Mouse (Mus musculus) ES-E14 (cell line): ENCODE data around the gene Sh2b2. TPM values are rescaled to one million over a fixed set of nuclear protein-coding genes. Genes with fewer than 3 reads are reported as not detected.

Experiments used
- DNase-seq: peaks from one replicate; pipeline ENCODE4 v3.0.0-alpha.2; 2013; ENCODE audit warnings: low read depth, low spot score
- H3K27ac ChIP-seq: 2 replicates; pipeline ENCODE4 v1.5.1; 2012; ENCODE audit warnings: low read depth, mild to moderate bottlenecking, low read length, moderate library complexity, mixed read lengths; ENCODE audit not compliant: poor library complexity, insufficient read depth, severe bottlenecking
- H3K36me3 ChIP-seq: 2 replicates; pipeline ENCODE4 v1.6.1; 2012; ENCODE audit warnings: mild to moderate bottlenecking, low read length, moderate library complexity, mixed read lengths; ENCODE audit not compliant: control insufficient read depth, poor library complexity, insufficient read depth, severe bottlenecking
- H3K4me1 ChIP-seq, 2 experiments: fragments of 150-350 bp in 1 of 2; sonication (generic) in 1 of 2; 2 replicates each; pipeline ENCODE4 v1.6.1; 2012; ENCODE audit warnings: low read length in 2 of 2, mild to moderate bottlenecking in 1 of 2, mixed read lengths in 1 of 2; ENCODE audit not compliant: control insufficient read depth in 2 of 2, insufficient read depth in 2 of 2, poor library complexity in 1 of 2
- H3K4me3 ChIP-seq, 2 experiments: fragments of 150-350 bp in 1 of 2; sonication (generic) in 1 of 2; 2 replicates each; pipeline ENCODE4 v1.5.1; 2012; ENCODE audit warnings: low read length in 2 of 2, low read depth in 1 of 2, mild to moderate bottlenecking in 1 of 2, mixed read lengths in 1 of 2; ENCODE audit not compliant: insufficient read depth in 1 of 2, poor library complexity in 1 of 2, severe bottlenecking in 1 of 2
- H3K9ac ChIP-seq: 2 replicates; pipeline ENCODE4 v1.6.1; 2012; ENCODE audit warnings: low read depth, mild to moderate bottlenecking, low read length, mixed read lengths; ENCODE audit not compliant: poor library complexity, insufficient read depth, severe bottlenecking
- H3K9me3 ChIP-seq: fragments of 150-350 bp; sonication (generic); 2 replicates; pipeline ENCODE4 v1.6.1; 2012; ENCODE audit warnings: low read depth, mild to moderate bottlenecking, low read length; ENCODE audit not compliant: control insufficient read depth, insufficient read depth
- CHD2 ChIP-seq: IDR thresholded peaks from 2 replicates; pipeline ENCODE4 v1.6.1; 2014; ENCODE audit warnings: mild to moderate bottlenecking, low read depth, low read length, inconsistent platforms
- HCFC1 ChIP-seq: IDR thresholded peaks from 2 replicates; pipeline ENCODE4 v1.6.1; 2012; ENCODE audit warnings: low read length, inconsistent platforms, borderline replicate concordance; ENCODE audit not compliant: insufficient read depth
- MAFK ChIP-seq: IDR thresholded peaks from 2 replicates; pipeline ENCODE4 v1.6.1; 2014; ENCODE audit warnings: mild to moderate bottlenecking, low read depth, low read length, inconsistent platforms; ENCODE audit not compliant: insufficient read depth
- ZC3H11A ChIP-seq: IDR thresholded peaks from 2 replicates; pipeline ENCODE4 v1.6.1; 2012; ENCODE audit warnings: low read depth, mild to moderate bottlenecking, inconsistent platforms, low read length, borderline replicate concordance
- ZNF384 ChIP-seq: IDR thresholded peaks from 2 replicates; pipeline ENCODE4 v1.6.1; 2012; ENCODE audit warnings: low read depth, low read length, inconsistent platforms
- in situ Hi-C, 2 experiments: fragments of 600-800 bp; cut with MboI; formaldehyde crosslinking; loops; one replicate each; pipeline ENCODE4 v1.15.1; 2025; ENCODE audit warnings: low sequenced_read_pairs in 2 of 2, inconsistent platforms in 1 of 2; ENCODE audit not compliant: unreplicated experiment in 2 of 2
- total RNA-seq: library from RNA; depleted of rRNA; stranded (reverse); fragments of 300-350 nt; gene quantifications from 2 replicates; pipeline ENCODE4 v1.2.3, GENCODE M21; 2012

Sh2b2 gene
- total RNA-seq, 1 experiment, result 3.3 TPM

DNA sequence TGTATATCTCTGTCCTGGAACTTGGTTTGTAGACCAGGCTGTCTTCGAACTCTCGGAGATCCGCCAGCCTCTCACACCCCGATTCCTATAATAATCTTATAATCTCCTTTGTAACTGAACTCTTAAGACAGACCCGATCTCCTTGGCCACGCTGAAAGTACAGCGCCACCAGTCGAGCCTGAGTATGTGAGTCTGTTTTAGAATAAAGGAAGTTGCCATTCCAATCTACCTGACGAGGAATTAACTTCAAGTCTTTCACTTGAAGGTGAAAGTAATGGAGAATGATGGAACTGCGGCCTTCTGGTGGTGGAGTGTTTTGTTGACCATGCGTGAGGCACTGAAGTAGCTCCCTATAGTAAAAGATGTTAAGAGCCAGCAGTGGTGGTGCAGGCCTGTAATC is 46.8 kb downstream of the Sh2b2 start:
- peaks cover 5% of the 10 kb centered on the region for H3K36me3 ChIP-seq
- H3K4me1 ChIP-seq, result peaks cover 0 to 2% of the 10 kb centered on the region in 2 experiments; a peak in 2 of 4 replicates
- H3K9me3 ChIP-seq, result no peaks in the 10 kb centered on the region
- DNase-seq, result no peak
- H3K27ac ChIP-seq, result no peak overlapping the region; the same call in 1 of the 2 replicates
- H3K4me3 ChIP-seq, result peak overlapping the region; percentile 77 to 96; a peak in 3 of 4 replicates
- TF ChIP-seq HCFC1 (no peak), MAFK (no peak), CHD2 (no peak), ZC3H11A (no peak), ZNF384 (no peak; the same call in 1 of the 2 replicates)
- H3K9ac ChIP-seq, result peak overlapping the region; percentile 7; the same call in 1 of the 2 replicates
- in situ Hi-C loops, result loop anchor here in 1 of 2 experiments (5.0 kb wide), 1 partner anchor 53 kb away; no protein-coding TSS in a partner anchor

- TF ChIP-seq ZC3H11A (no peak), ZNF384 (no peak; the same call in 1 of the 2 replicates), CHD2 (no peak), MAFK (no peak), HCFC1 (peak; percentile 79; the same call in 1 of the 2 replicates)
Measured at GRCm38 (mm10) chr5:136198474-136199391, 47.6 kb downstream of the Sh2b2 start, which contains the start of gene Prkrip1. Gene Prkrip1 (minus strand): TSS chr5:136198963.

GRCm38 (mm10) chr5:136191870-136192269 is 54.5 kb downstream of the Sh2b2 start:
- in situ Hi-C loops, result no loop called here
- peaks cover 35% of the 10 kb centered on the region for H3K36me3 ChIP-seq
- TF ChIP-seq HCFC1 (no peak), CHD2 (no peak), MAFK (no peak)
- DNase-seq, result no peak
- no peak overlapping the region for H3K4me3 ChIP-seq
- no peaks in the 10 kb centered on the region for H3K4me1 ChIP-seq
- no peaks in the 10 kb centered on the region for H3K9me3 ChIP-seq
- no peak overlapping the region for H3K9ac ChIP-seq
- no peak overlapping the region for H3K27ac ChIP-seq

More at GRCm38 (mm10) chr5:136198474-136199391, 47.6 kb downstream of the Sh2b2 start, which contains the start of gene Prkrip1:
- Histone ChIP-seq H3K27ac (peak within 1 kb of the TSS; percentile 66; the same call in 1 of the 2 replicates), H3K4me3 (peak within 1 kb of the TSS; percentile 77 to 96), H3K9ac (peak within 1 kb of the TSS; percentile 95), H3K36me3 (peaks cover 12% of the 10 kb centered on the region), H3K4me1 (peaks cover 0 to 2% of the 10 kb centered on the region in 2 experiments; a peak in 2 of 4 replicates), H3K9me3 (no peaks in the 10 kb centered on the region)
- peak; percentile 91 for DNase-seq
- in situ Hi-C loops, result loop anchor here in 1 of 2 experiments (5.0 kb wide), 1 partner anchor 54 kb away; no protein-coding TSS in a partner anchor

GRCm38 (mm10) chr5:136186723-136187122 is 59.6 kb downstream of the Sh2b2 start:
- no peaks in the 10 kb centered on the region for H3K4me1 ChIP-seq
- no peak overlapping the region for H3K4me3 ChIP-seq
- H3K27ac ChIP-seq, result no peak overlapping the region
- TF ChIP-seq ZNF384 (no peak), MAFK (no peak), ZC3H11A (peak; percentile 36; the same call in 1 of the 2 replicates), CHD2 (no peak), HCFC1 (no peak)
- H3K9me3 ChIP-seq, result no peaks in the 10 kb centered on the region
- peaks cover 25% of the 10 kb centered on the region for H3K36me3 ChIP-seq
- no peak overlapping the region for H3K9ac ChIP-seq
- in situ Hi-C loops, result no loop called here
- no peak for DNase-seq
